Mouse (Mus musculus): ENCODE data around the gene Kcnj5. TPM values are rescaled to one million over a fixed set of nuclear protein-coding genes. Genes with fewer than 3 reads are reported as not detected.

The Kcnj5 gene
- polyA plus RNA-seq, 1 experiment from 2014 or later: 0.85 TPM

DNA sequence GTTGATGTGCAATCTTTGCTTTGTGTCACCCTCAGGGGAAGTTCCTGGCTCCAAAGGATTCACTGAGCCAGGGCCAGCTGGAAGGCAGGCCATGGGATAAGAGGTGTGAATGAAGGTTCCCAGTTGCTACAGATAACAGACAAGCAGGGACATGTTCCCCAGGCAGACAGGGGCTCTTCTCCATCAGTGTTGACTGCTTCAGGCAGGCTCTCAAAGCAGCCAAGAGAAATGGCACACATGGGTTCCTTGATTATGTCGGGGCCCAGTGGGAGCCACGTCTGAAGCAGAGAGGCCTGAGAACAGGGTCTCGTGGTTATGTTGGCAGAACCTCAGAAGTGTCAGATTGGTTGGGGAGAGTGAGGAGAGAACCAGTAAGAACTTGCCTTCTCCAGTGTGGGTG lies 30.1 kb downstream of the Kcnj5 start:
- WGBS (ENCODE audit: insufficient replicate concordance): 46% methylated on average over 3 of the region's 3 CpGs
- no peaks in the 10 kb centered on the region for H3K4me1 ChIP-seq (ENCODE audit: insufficient read depth)

DNA sequence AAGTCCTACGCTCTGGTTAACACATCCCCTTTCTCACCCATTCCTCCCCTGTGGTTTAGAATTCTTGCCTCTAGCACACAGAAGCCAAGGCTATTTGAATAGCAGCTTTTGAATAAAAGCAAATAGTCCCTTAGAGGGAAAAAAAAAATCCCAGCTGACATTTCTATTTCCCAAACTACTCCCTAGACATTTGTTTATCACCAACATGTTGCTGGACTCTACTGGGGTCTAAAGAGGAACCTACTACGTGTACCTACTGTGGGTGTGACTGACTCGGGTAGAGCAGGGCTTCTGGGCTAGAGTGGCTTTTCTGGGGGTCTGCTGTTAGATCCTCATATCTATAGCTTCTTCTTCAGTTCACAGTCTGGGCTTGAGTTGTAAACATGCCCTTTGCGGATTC lies 31.9 kb downstream of the Kcnj5 start:
- ATAC-seq: no peak
- H3K27me3 ChIP-seq (ENCODE audit: insufficient read depth, low read length): no peaks in the 10 kb centered on the region
- no peak overlapping the region for H3K27ac ChIP-seq (ENCODE audit: low read depth)
- no peak for DNase-seq
- no peaks in the 10 kb centered on the region for H3K36me3 ChIP-seq (replicated peaks; ENCODE audit: insufficient read depth, low read length)
- no peak overlapping the region for H3K4me3 ChIP-seq (ENCODE audit: low read depth, low read length)
- H3K4me1 ChIP-seq (ENCODE audit: insufficient read depth): no peaks in the 10 kb centered on the region
- no peak overlapping the region for H3K9ac ChIP-seq (replicated peaks)
- WGBS (ENCODE audit: insufficient replicate concordance): 49% methylated on average over 4 of the region's 4 CpGs
- no peak for TF ChIP-seq CTCF (IDR thresholded peaks at IDR 0.05; ENCODE audit: low read depth)
- no peak for TF ChIP-seq EP300 (IDR thresholded peaks at IDR 0.05; ENCODE audit: low read depth)
- no peak overlapping the region for H3K4me2 ChIP-seq (ENCODE audit: low read depth, low read length)
- H3K9me3 ChIP-seq (ENCODE audit: low read length): no peaks in the 10 kb centered on the region

More for the DNA sequence above, 30.1 kb downstream of the Kcnj5 start:
- H3K27me3 ChIP-seq (ENCODE audit: insufficient read depth, low read length): no peaks in the 10 kb centered on the region
- TF ChIP-seq CTCF (IDR thresholded peaks at IDR 0.05; ENCODE audit: low read depth): no peak
- TF ChIP-seq EP300 (IDR thresholded peaks at IDR 0.05; ENCODE audit: low read depth): no peak
- no peaks in the 10 kb centered on the region for H3K36me3 ChIP-seq (replicated peaks; ENCODE audit: insufficient read depth, low read length)
- no peak for DNase-seq
- no peak overlapping the region for H3K4me2 ChIP-seq (ENCODE audit: low read depth, low read length)
- H3K27ac ChIP-seq (ENCODE audit: low read depth): no peak overlapping the region
- H3K4me3 ChIP-seq (ENCODE audit: low read depth, low read length): no peak overlapping the region
- no peaks in the 10 kb centered on the region for H3K9me3 ChIP-seq (ENCODE audit: low read length)
- ATAC-seq: no peak
- H3K9ac ChIP-seq (replicated peaks): no peak overlapping the region

DNA sequence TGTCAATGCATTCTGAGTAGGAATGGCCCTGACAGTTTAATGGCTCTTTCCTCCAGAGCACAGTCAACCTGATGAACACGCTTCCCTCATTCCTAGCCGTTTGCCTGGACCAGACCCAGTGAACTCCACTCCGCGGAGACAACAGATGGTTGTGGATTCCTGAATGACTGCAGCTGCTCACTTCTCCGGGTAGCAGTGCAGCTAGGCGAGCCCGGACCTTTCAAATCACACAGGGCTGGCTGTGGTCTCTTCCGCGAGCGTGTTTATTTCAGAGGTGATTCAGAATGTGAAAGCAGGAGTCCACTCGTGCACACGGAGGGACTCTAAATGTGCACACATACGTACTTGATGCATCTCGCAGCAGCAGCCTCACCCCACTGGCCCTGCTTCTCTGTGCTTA lies 32.4 kb downstream of the Kcnj5 start:
- H3K36me3 ChIP-seq (replicated peaks; ENCODE audit: insufficient read depth, low read length): no peaks in the 10 kb centered on the region
- H3K4me2 ChIP-seq (ENCODE audit: low read depth, low read length): no peak overlapping the region
- TF ChIP-seq EP300 (IDR thresholded peaks at IDR 0.05; ENCODE audit: low read depth) (no peak), CTCF (IDR thresholded peaks at IDR 0.05; ENCODE audit: low read depth) (no peak)
- H3K9ac ChIP-seq (replicated peaks): no peak overlapping the region
- no peaks in the 10 kb centered on the region for H3K4me1 ChIP-seq (ENCODE audit: insufficient read depth)
- H3K4me3 ChIP-seq (ENCODE audit: low read depth, low read length): no peak overlapping the region
- no peak overlapping the region for H3K27ac ChIP-seq (ENCODE audit: low read depth)
- DNase-seq (no peak), ATAC-seq (no peak)
- 67% methylated on average over 14 of the region's 14 CpGs for WGBS (ENCODE audit: insufficient replicate concordance)
- no peaks in the 10 kb centered on the region for H3K27me3 ChIP-seq (ENCODE audit: insufficient read depth, low read length)
- H3K9me3 ChIP-seq (ENCODE audit: low read length): no peaks in the 10 kb centered on the region

GRCm38 (mm10) chr9:32302501-32303150 lies 41.5 kb downstream of the Kcnj5 start:
- TF ChIP-seq EP300 (IDR thresholded peaks at IDR 0.05; ENCODE audit: low read depth) (no peak), CTCF (IDR thresholded peaks at IDR 0.05; ENCODE audit: low read depth) (no peak)
- no peak overlapping the region for H3K9ac ChIP-seq (replicated peaks)
- 83% methylated on average over 13 of the region's 13 CpGs for WGBS (ENCODE audit: insufficient replicate concordance)
- H3K36me3 ChIP-seq (replicated peaks; ENCODE audit: insufficient read depth, low read length): no peaks in the 10 kb centered on the region
- H3K9me3 ChIP-seq (ENCODE audit: low read length): no peaks in the 10 kb centered on the region
- H3K27me3 ChIP-seq (ENCODE audit: insufficient read depth, low read length): no peaks in the 10 kb centered on the region
- ATAC-seq: no peak
- H3K4me3 ChIP-seq (ENCODE audit: low read depth, low read length): no peak overlapping the region
- H3K4me2 ChIP-seq (ENCODE audit: low read depth, low read length): no peak overlapping the region
- DNase-seq: no peak
- H3K27ac ChIP-seq (ENCODE audit: low read depth): no peak overlapping the region
- no peaks in the 10 kb centered on the region for H3K4me1 ChIP-seq (ENCODE audit: insufficient read depth)

DNA sequence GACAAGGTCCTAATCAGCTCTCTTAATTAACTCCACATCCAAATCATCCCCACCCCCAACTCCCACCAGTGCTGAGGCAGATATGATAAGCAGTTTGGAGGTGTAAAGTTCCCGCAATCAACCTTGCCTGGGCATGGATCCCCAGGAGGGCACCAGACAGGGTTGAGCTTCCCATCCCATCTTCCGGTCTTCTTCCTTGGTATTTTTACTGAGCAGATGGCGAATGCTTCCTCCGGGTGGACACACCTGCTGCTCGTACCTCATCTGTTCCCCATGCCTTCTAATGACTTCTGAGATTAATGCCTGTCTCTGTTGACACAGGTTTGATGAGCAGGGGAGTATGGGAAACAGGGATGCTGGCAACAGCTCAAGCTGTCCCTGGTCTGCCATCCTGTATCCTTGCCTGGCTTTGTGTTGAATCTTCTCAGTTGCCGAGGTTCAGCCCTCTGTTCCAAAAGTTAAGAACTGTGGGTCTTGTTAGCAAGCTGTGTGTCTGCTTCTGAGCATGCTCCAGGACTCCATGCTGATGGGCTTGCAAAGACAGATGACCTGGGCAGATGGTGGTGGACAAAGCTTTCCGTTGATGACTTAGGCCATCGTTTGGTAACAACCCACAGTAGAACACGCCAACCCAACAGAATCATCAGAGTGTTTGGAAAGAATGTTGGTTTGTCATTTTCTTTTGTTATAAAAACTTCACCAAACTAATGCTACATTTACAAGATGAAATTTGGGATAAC lies 48.9 kb downstream of the Kcnj5 start:
- no peak for TF ChIP-seq EP300 (IDR thresholded peaks at IDR 0.05; ENCODE audit: low read depth)
- TF ChIP-seq CTCF (IDR thresholded peaks at IDR 0.05; ENCODE audit: low read depth): no peak
- Histone ChIP-seq H3K9ac (replicated peaks) (no peak overlapping the region), H3K4me1 (ENCODE audit: insufficient read depth) (peaks cover 9% of the 10 kb centered on the region), H3K27me3 (ENCODE audit: insufficient read depth, low read length) (no peaks in the 10 kb centered on the region), H3K4me2 (ENCODE audit: low read depth, low read length) (no peak overlapping the region), H3K9me3 (ENCODE audit: low read length) (no peaks in the 10 kb centered on the region), H3K36me3 (replicated peaks; ENCODE audit: insufficient read depth, low read length) (no peaks in the 10 kb centered on the region), H3K27ac (ENCODE audit: low read depth) (no peak overlapping the region), H3K4me3 (ENCODE audit: low read depth, low read length) (no peak overlapping the region)
- DNase-seq (no peak), ATAC-seq (no peak)
- WGBS (ENCODE audit: insufficient replicate concordance): 85% methylated on average over 9 of the region's 9 CpGs

GRCm38 (mm10) chr9:32292686-32293085 lies 51.5 kb downstream of the Kcnj5 start:
- ATAC-seq: no peak

More at GRCm38 (mm10) chr9:32292686-32293085, 51.5 kb downstream of the Kcnj5 start:
- no peaks in the 10 kb centered on the region for H3K36me3 ChIP-seq (replicated peaks; ENCODE audit: insufficient read depth, low read length)
- no peaks in the 10 kb centered on the region for H3K9me3 ChIP-seq (ENCODE audit: low read length)
- peaks cover 9% of the 10 kb centered on the region for H3K4me1 ChIP-seq (ENCODE audit: insufficient read depth)
- H3K27ac ChIP-seq (ENCODE audit: low read depth): peak overlapping the region; percentile 16; the same call in 1 of the 2 replicates
- no peak overlapping the region for H3K9ac ChIP-seq (replicated peaks)
- no peaks in the 10 kb centered on the region for H3K27me3 ChIP-seq (ENCODE audit: insufficient read depth, low read length)
- TF ChIP-seq CTCF (IDR thresholded peaks at IDR 0.05; ENCODE audit: low read depth): no peak
- WGBS (ENCODE audit: insufficient replicate concordance): 42% methylated on average over 5 of the region's 5 CpGs
- no peak overlapping the region for H3K4me3 ChIP-seq (ENCODE audit: low read depth, low read length)
- H3K4me2 ChIP-seq (ENCODE audit: low read depth, low read length): no peak overlapping the region
- no peak for DNase-seq

Data from liver, postnatal 0 days (tissue).